In genomic region chr9:29103993-29104392, GRCm38 (mm10) we compare ENCODE assay signal across 15 mouse cellular contexts.
DNase-seq lines count a peak whose midpoint lies in the region; ATAC-seq and TF ChIP-seq lines count a peak whose summit lies in the region.
"Had no signal": no experiment of that assay in that cellular context is flagged by ENCODE, and none has a peak within 500 bp of the region (broad histone marks: within the 10 kb centered on the region; RNA-seq: fewer than 3 reads in every experiment).

No protein-coding gene starts in this region.

- TF ChIP-seq CTCF in midbrain, postnatal 0 days (IDR thresholded peaks at IDR 0.05): no peak

- H3K27me3 ChIP-seq in forebrain, embryonic 12.5 days: no peaks in the 10 kb centered on the region
- no peaks in the 10 kb centered on the region for H3K27me3 ChIP-seq in forebrain, embryonic 10.5 days (ENCODE audit: poor library complexity, severe bottlenecking)
- H3K27me3 ChIP-seq in midbrain, postnatal 0 days (ENCODE audit: insufficient read depth, low read length): no peaks in the 10 kb centered on the region
- H3K27me3 ChIP-seq in midbrain, embryonic 13.5 days: no peaks in the 10 kb centered on the region
- H3K27me3 ChIP-seq in heart, embryonic 16.5 days (ENCODE audit: control insufficient read depth, insufficient read depth, low read length): no peaks in the 10 kb centered on the region
- H3K27me3 ChIP-seq: intestine, embryonic 15.5 days; neural tube, embryonic 12.5 days had no signal

- ATAC-seq in forebrain, embryonic 12.5 days (ENCODE audit: low FRiP score): peak; percentile 36; the same call in 1 of the 2 replicates
- peak; percentile 68 for ATAC-seq in midbrain, postnatal 0 days (ENCODE audit: low FRiP score)
- no peak for ATAC-seq in midbrain, embryonic 13.5 days
- peak; percentile 41; the same call in 1 of the 2 replicates for ATAC-seq in heart, embryonic 16.5 days (replicated peaks; ENCODE audit: extremely low read depth, insufficient read depth, low FRiP score)
- ATAC-seq: intestine, embryonic 15.5 days had no signal

- no peak overlapping the region for H3K4me3 ChIP-seq in forebrain, embryonic 12.5 days (replicated peaks)
- no peak overlapping the region for H3K4me3 ChIP-seq in forebrain, embryonic 10.5 days
- H3K4me3 ChIP-seq in midbrain, postnatal 0 days (ENCODE audit: low read depth, low read length): no peak overlapping the region
- no peak overlapping the region for H3K4me3 ChIP-seq in midbrain, embryonic 13.5 days (replicated peaks)
- H3K4me3 ChIP-seq in heart, embryonic 16.5 days (ENCODE audit: low read length): no peak overlapping the region
- H3K4me3 ChIP-seq: intestine, embryonic 15.5 days; left cerebral cortex, adult 2 months; neural tube, embryonic 12.5 days had no signal

- H3K9me3 ChIP-seq in forebrain, embryonic 12.5 days: no peaks in the 10 kb centered on the region
- no peaks in the 10 kb centered on the region for H3K9me3 ChIP-seq in forebrain, embryonic 10.5 days
- no peaks in the 10 kb centered on the region for H3K9me3 ChIP-seq in midbrain, postnatal 0 days (ENCODE audit: low read length)
- no peaks in the 10 kb centered on the region for H3K9me3 ChIP-seq in midbrain, embryonic 13.5 days
- H3K9me3 ChIP-seq in heart, embryonic 16.5 days (replicated peaks; ENCODE audit: control insufficient read depth, low read length): no peaks in the 10 kb centered on the region
- H3K9me3 ChIP-seq: intestine, embryonic 15.5 days; neural tube, embryonic 12.5 days had no signal

- H3K27ac ChIP-seq in forebrain, embryonic 12.5 days: no peak overlapping the region
- no peak overlapping the region for H3K27ac ChIP-seq in forebrain, embryonic 10.5 days
- 0 out of 2 replicates have a peak overlapping the region, but pooled peaks have one; percentile 6 for H3K27ac ChIP-seq in midbrain, postnatal 0 days (ENCODE audit: low read depth, low read length)
- no peak overlapping the region for H3K27ac ChIP-seq in midbrain, embryonic 13.5 days
- no peak overlapping the region for H3K27ac ChIP-seq in heart, embryonic 16.5 days (ENCODE audit: low read length)
- H3K27ac ChIP-seq: intestine, embryonic 15.5 days; left cerebral cortex, adult 2 months; liver, embryonic 14.5 days; neural tube, embryonic 12.5 days had no signal

- no peaks in the 10 kb centered on the region for H3K4me1 ChIP-seq in forebrain, embryonic 12.5 days
- no peaks in the 10 kb centered on the region for H3K4me1 ChIP-seq in forebrain, embryonic 10.5 days
- no peaks in the 10 kb centered on the region for H3K4me1 ChIP-seq in midbrain, postnatal 0 days (ENCODE audit: insufficient read depth, low read length)
- no peaks in the 10 kb centered on the region for H3K4me1 ChIP-seq in midbrain, embryonic 13.5 days (replicated peaks)
- H3K4me1 ChIP-seq in heart, embryonic 16.5 days (ENCODE audit: control insufficient read depth, insufficient read depth, low read length): no peaks in the 10 kb centered on the region; the same call in 1 of the 2 replicates
- H3K4me1 ChIP-seq: intestine, embryonic 15.5 days; neural tube, embryonic 12.5 days had no signal

- 49% methylated on average over 6 of the region's 6 CpGs for WGBS in forebrain, embryonic 12.5 days
- WGBS in forebrain, embryonic 10.5 days: 75% methylated on average over 6 of the region's 6 CpGs
- WGBS in midbrain, postnatal 0 days: 48% methylated on average over 6 of the region's 6 CpGs
- WGBS in midbrain, embryonic 13.5 days: 76% methylated on average over 6 of the region's 6 CpGs
- WGBS in heart, embryonic 16.5 days: 24% methylated on average over 6 of the region's 6 CpGs

- no peaks in the 10 kb centered on the region for H3K36me3 ChIP-seq in forebrain, embryonic 12.5 days (replicated peaks)
- H3K36me3 ChIP-seq in forebrain, embryonic 10.5 days (replicated peaks): no peaks in the 10 kb centered on the region
- H3K36me3 ChIP-seq in midbrain, postnatal 0 days (ENCODE audit: insufficient read depth, low read length): no peaks in the 10 kb centered on the region
- H3K36me3 ChIP-seq in midbrain, embryonic 13.5 days: no peaks in the 10 kb centered on the region
- H3K36me3 ChIP-seq in heart, embryonic 16.5 days (ENCODE audit: control insufficient read depth, insufficient read depth): no peaks in the 10 kb centered on the region
- H3K36me3 ChIP-seq: G1E; intestine, embryonic 15.5 days; neural tube, embryonic 12.5 days had no signal

- H3K9ac ChIP-seq in forebrain, embryonic 12.5 days: no peak overlapping the region
- H3K9ac ChIP-seq in midbrain, postnatal 0 days (replicated peaks; ENCODE audit: low read length, poor library complexity, severe bottlenecking): no peak overlapping the region
- H3K9ac ChIP-seq in midbrain, embryonic 13.5 days (replicated peaks): no peak overlapping the region
- H3K9ac ChIP-seq in heart, embryonic 16.5 days (ENCODE audit: low read length): no peak overlapping the region
- H3K9ac ChIP-seq: intestine, embryonic 15.5 days; liver, embryonic 14.5 days; neural tube, embryonic 12.5 days had no signal

- DNase-seq in forebrain, embryonic 10.5 days (ENCODE audit: extremely low spot score, low spot score): no peak
- peak; percentile 82 for DNase-seq in midbrain, postnatal 0 days (ENCODE audit: low spot score)
- no peak for DNase-seq in yolk sac, embryonic 10.5 days (ENCODE audit: low spot score)
- no peak for DNase-seq in kidney, adult 8-10 months
- no peak for DNase-seq in spleen, postnatal 14 days (ENCODE audit: low spot score in 2 of 2)
- DNase-seq: gastrocnemius, postnatal 25 days; right cerebral cortex, postnatal 4 days had no signal

- H3K4me2 ChIP-seq in forebrain, embryonic 12.5 days: no peak overlapping the region
- H3K4me2 ChIP-seq in midbrain, postnatal 0 days (ENCODE audit: low read depth, low read length, poor library complexity, severe bottlenecking): no peak overlapping the region
- H3K4me2 ChIP-seq in midbrain, embryonic 13.5 days (replicated peaks): no peak overlapping the region
- no peak overlapping the region for H3K4me2 ChIP-seq in heart, embryonic 16.5 days (ENCODE audit: low read depth, low read length)
- H3K4me2 ChIP-seq: intestine, embryonic 15.5 days; neural tube, embryonic 12.5 days had no signal
